Mouse (Mus musculus) spleen, adult 2 months (tissue): Measurements from ENCODE around the gene Plcg2. TPM values are rescaled to one million over a fixed set of nuclear protein-coding genes. Genes with fewer than 3 reads are reported as not detected.
A peak's percentile ranks its signal among the peaks of the same experiment; 100 is the strongest.

ENCODE experiments used
- DNase-seq, 2 experiments: peaks; one replicate each; pipeline versions ENCODE4 v3.0.0 to v3.0.0-alpha.2; 2012 to 2021; ENCODE audit warnings: low spot score in 2 of 2, low read depth in 1 of 2
- H3K27ac ChIP-seq: fragments of 200-500 bp; 2 replicates; pipeline ENCODE4 v1.5.1; 2012; ENCODE audit warnings: low read length, inconsistent platforms; ENCODE audit not compliant: insufficient read depth
- H3K27me3 ChIP-seq: fragments of 200-500 bp; 2 replicates; pipeline ENCODE4 v1.6.1; 2012; ENCODE audit warnings: mild to moderate bottlenecking, moderate library complexity, low read length, inconsistent platforms; ENCODE audit not compliant: control insufficient read depth, insufficient read depth
- H3K36me3 ChIP-seq: fragments of 200-500 bp; 2 replicates; pipeline ENCODE4 v1.6.1; 2012; ENCODE audit warnings: mild to moderate bottlenecking, low read length, inconsistent platforms; ENCODE audit not compliant: control insufficient read depth, insufficient read depth
- H3K4me1 ChIP-seq: fragments of 200-500 bp; 2 replicates; pipeline ENCODE4 v1.6.1; 2011; ENCODE audit warnings: inconsistent platforms; ENCODE audit not compliant: control insufficient read depth, insufficient read depth, insufficient read length
- H3K4me3 ChIP-seq: fragments of 200-500 bp; 2 replicates; pipeline ENCODE4 v1.5.1; 2011; ENCODE audit warnings: mild to moderate bottlenecking, inconsistent platforms; ENCODE audit not compliant: insufficient read depth, insufficient read length; ENCODE audit errors: extremely low read depth
- CTCF ChIP-seq: fragments of 200-500 bp; IDR thresholded peaks from 2 replicates; pipeline ENCODE4 v1.5.1; 2011; ENCODE audit warnings: mild to moderate bottlenecking, inconsistent platforms; ENCODE audit not compliant: insufficient read depth, insufficient read length, insufficient replicate concordance; ENCODE audit errors: extremely low read depth
- POLR2A ChIP-seq: fragments of 200-500 bp; IDR thresholded peaks from 2 replicates; pipeline ENCODE4 v1.6.1; 2011; ENCODE audit warnings: low read depth, low read length, inconsistent platforms
- WGBS: fragments of 180-500 bp; shearing (Covaris S2); methylation state at CpG from one replicate; pipeline ENCODE4 v1.1.7; 2018; 5-methylcytosine and 5-hydroxymethylcytosine counted together
- polyA plus RNA-seq: library from polyadenylated mRNA; depleted of rRNA; stranded (reverse); fragments of >200 nt; gene quantifications from 2 replicates; pipeline ENCODE4 v1.2.3, GENCODE M21; 2012

The Plcg2 gene
- polyA plus RNA-seq, 1 experiment = 51.1 TPM

GRCm38 (mm10) chr8:117462701-117463284 lies 35.3 kb upstream of the Plcg2 start:
- TF ChIP-seq CTCF = no peak
- Histone ChIP-seq H3K27me3 (no peaks in the 10 kb centered on the region), H3K27ac (no peak overlapping the region), H3K4me1 (peaks cover 3% of the 10 kb centered on the region; the same call in 1 of the 2 replicates), H3K36me3 (peaks cover 5% of the 10 kb centered on the region), H3K4me3 (no peak overlapping the region)
- DNase-seq = no peak
- WGBS = 86% methylated on average over 11 of the region's 11 CpGs

GRCm38 (mm10) chr8:117464525-117464924 lies 33.6 kb upstream of the Plcg2 start:
- no peaks in the 10 kb centered on the region for H3K27me3 ChIP-seq
- 98% methylated on average over 6 of the region's 6 CpGs for whole genome bisulfite sequencing
- no peak overlapping the region for H3K4me3 ChIP-seq
- H3K27ac ChIP-seq = no peak overlapping the region
- no peak for DNase-seq
- no peak for TF ChIP-seq CTCF
- no peak for TF ChIP-seq POLR2A
- peaks cover 3% of the 10 kb centered on the region; the same call in 1 of the 2 replicates for H3K4me1 ChIP-seq
- H3K36me3 ChIP-seq = peaks cover 1% of the 10 kb centered on the region; the same call in 1 of the 2 replicates

DNA sequence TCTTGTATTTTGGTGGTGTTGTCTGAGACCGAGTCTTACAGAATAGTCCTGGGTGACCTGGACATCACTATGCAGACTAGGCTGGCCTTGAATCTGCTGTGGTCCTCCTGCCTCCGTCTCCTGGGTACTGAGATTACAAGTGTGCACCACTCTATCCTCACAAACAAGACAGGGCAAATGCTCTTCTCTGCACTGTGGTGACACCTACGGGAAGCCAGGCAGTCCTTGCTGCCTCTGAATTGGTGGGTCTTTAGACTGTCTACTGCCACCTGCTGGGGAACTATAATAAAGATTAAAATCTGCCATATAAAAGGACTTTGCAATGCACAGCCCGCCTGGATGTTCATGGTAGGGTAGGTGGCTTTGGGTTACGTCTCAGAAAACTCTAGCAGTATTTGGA lies 32.8 kb upstream of the Plcg2 start:
- DNase-seq = peak; percentile 50 to 65
- no peak for TF ChIP-seq POLR2A
- TF ChIP-seq CTCF = peak; percentile 63; the same call in 1 of the 2 replicates
- H3K27ac ChIP-seq = no peak overlapping the region
- no peaks in the 10 kb centered on the region for H3K36me3 ChIP-seq
- peaks cover 4% of the 10 kb centered on the region; the same call in 1 of the 2 replicates for H3K4me1 ChIP-seq
- 28% methylated on average over 5 of the region's 5 CpGs for WGBS
- no peak overlapping the region for H3K4me3 ChIP-seq
- no peaks in the 10 kb centered on the region for H3K27me3 ChIP-seq

- no peak for DNase-seq
- no peak overlapping the region for H3K4me3 ChIP-seq
- TF ChIP-seq POLR2A (no peak), CTCF (no peak)
- no peaks in the 10 kb centered on the region for H3K36me3 ChIP-seq
- peaks cover 7% of the 10 kb centered on the region; the same call in 1 of the 2 replicates for H3K4me1 ChIP-seq
- H3K27ac ChIP-seq = no peak overlapping the region
- 75% methylated on average over 10 of the region's 10 CpGs for WGBS
- H3K27me3 ChIP-seq = no peaks in the 10 kb centered on the region
Measured at GRCm38 (mm10) chr8:117467466-117467865, 30.6 kb upstream of the Plcg2 start.

DNA sequence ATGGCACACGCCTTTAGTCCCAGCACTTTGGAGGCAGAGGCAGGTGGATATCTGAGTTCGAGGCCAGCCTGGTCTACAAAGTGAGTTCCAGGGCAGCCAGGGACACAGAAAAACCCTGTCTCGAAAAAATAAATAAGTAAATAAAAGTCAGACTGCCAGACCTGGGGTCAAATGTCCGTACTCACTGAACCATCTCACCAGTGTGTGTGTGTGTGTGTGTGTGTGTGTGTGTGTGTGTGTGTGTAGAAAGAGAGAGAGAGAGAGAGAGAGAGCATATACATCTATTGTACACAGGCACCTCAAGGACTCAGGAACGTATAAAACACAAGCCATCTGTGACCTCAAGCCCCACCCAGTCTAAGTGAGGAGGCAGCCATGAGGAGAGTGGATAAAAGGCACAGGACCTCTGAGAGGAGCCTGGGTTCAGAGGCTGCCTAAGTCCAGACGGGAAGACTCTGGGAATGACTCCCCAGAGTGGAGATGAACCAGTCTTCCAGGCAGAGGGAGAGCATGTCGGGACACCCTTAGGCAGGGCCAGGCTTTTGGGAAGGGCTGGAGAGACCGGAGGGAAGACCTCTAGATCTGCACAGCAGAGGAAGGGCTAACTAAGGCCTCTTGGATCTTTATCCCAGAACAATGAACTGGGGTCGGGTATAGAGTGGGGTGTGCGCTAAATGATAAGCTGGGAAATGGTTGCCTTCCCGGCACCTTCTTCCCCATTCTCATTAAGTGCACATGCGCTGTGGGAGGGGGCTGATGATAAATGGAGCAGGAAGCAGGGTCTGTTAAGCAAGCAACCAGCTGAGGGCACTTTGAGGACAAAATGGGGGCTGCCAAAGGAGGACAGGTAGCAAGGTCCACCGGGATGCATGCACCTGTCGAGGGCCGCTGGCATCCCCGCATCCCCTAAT lies 28.4 kb upstream of the Plcg2 start:
- no peak for DNase-seq
- H3K4me1 ChIP-seq = peaks cover 7% of the 10 kb centered on the region; the same call in 1 of the 2 replicates
- no peaks in the 10 kb centered on the region for H3K27me3 ChIP-seq
- no peaks in the 10 kb centered on the region for H3K36me3 ChIP-seq
- WGBS = 43% methylated on average over 16 of the region's 16 CpGs
- no peak overlapping the region for H3K27ac ChIP-seq
- H3K4me3 ChIP-seq = no peak overlapping the region
- no peak for TF ChIP-seq POLR2A
- TF ChIP-seq CTCF = no peak

- TF ChIP-seq CTCF = no peak
- no peak for TF ChIP-seq POLR2A
- no peaks in the 10 kb centered on the region for H3K27me3 ChIP-seq
- H3K36me3 ChIP-seq = no peaks in the 10 kb centered on the region
- DNase-seq = peak in 1 of 2 experiments; percentile 50
- H3K27ac ChIP-seq = no peak overlapping the region
- no peak overlapping the region for H3K4me3 ChIP-seq
- H3K4me1 ChIP-seq = peaks cover 7% of the 10 kb centered on the region; the same call in 1 of the 2 replicates
- 6% methylated on average over 8 of the region's 14 CpGs for WGBS
Measured at GRCm38 (mm10) chr8:117470342-117470781, 27.7 kb upstream of the Plcg2 start.
